Mouse (Mus musculus): ENCODE data around the gene Slc22a1. TPM values are rescaled to one million over a fixed set of nuclear protein-coding genes. Genes with fewer than 3 reads are reported as not detected.

The Slc22a1 gene
- total and polyA plus RNA-seq, 3 experiments: 0.64 to 1.1 (median 0.76) TPM

GRCm38 (mm10) chr17:12721118-12721886 lies 45.7 kb upstream of the Slc22a1 start:
- Histone ChIP-seq H3K4me3 (replicated peaks in 1 of 3; ENCODE audit: low read depth in 2 of 3, low read length in 2 of 3, poor library complexity in 1 of 3) (no peak overlapping the region), H3K79me2 (replicated peaks; ENCODE audit: control insufficient read depth, extremely low read depth, insufficient read depth, poor library complexity, severe bottlenecking) (no peaks in the 10 kb centered on the region)
- in situ Hi-C loops (cut with MboI; ENCODE audit: low pct_ligation_motif_present, low pct_unique_long_range_greater_than_20kb, low sequenced_read_pairs): loop anchor here (5.0 kb wide), 1 partner anchor 86 kb away; no protein-coding TSS in a partner anchor

GRCm38 (mm10) chr17:12718251-12718650 lies 42.6 kb upstream of the Slc22a1 start:
- Histone ChIP-seq H3K36me3 (replicated peaks in 1 of 2; ENCODE audit: control insufficient read depth in 1 of 2, insufficient read depth in 1 of 2, low read length in 1 of 2) (peaks cover 57 to 93% of the 10 kb centered on the region in 2 experiments), H3K27me3 (replicated peaks) (no peaks in the 10 kb centered on the region), H3K4me1 (ENCODE audit: control insufficient read depth in 1 of 2, insufficient read depth in 2 of 2) (no peaks in the 10 kb centered on the region), H3K27ac (ENCODE audit: insufficient read depth, low read depth) (no peak overlapping the region), H3K9ac (ENCODE audit: insufficient read depth, low read depth) (no peak overlapping the region), H3K79me2 (replicated peaks; ENCODE audit: control insufficient read depth, extremely low read depth, insufficient read depth, poor library complexity, severe bottlenecking) (no peaks in the 10 kb centered on the region), H3K4me2 (ENCODE audit: insufficient read depth, low read depth, poor library complexity, severe bottlenecking) (no peak overlapping the region), H3K9me3 (replicated peaks; ENCODE audit: low read length) (no peaks in the 10 kb centered on the region), H3K4me3 (replicated peaks in 1 of 3; ENCODE audit: low read depth in 2 of 3, low read length in 2 of 3, poor library complexity in 1 of 3) (no peak overlapping the region)
- in situ Hi-C loops (cut with MboI; ENCODE audit: low pct_ligation_motif_present, low pct_unique_long_range_greater_than_20kb, low sequenced_read_pairs) (no loop called here), dilution Hi-C loops (cut with MboI; ENCODE audit: extremely low pct_ligation_motif_present, extremely low pct_unique_long_range_greater_than_20kb, low sequenced_read_pairs) (no loop called here)
- no peak for DNase-seq (ENCODE audit: extremely low read depth)
- TF ChIP-seq MXI1 (IDR thresholded peaks at IDR 0.05; ENCODE audit: low read depth, low read length) (no peak), MAFK (IDR thresholded peaks at IDR 0.05; ENCODE audit: insufficient replicate concordance, low read length) (no peak), RAD21 (IDR thresholded peaks at IDR 0.05; ENCODE audit: low read depth, low read length) (no peak), TBP (conservative IDR thresholded peaks at IDR 0.05; ENCODE audit: low read depth, low read length) (no peak), USF2 (conservative IDR thresholded peaks at IDR 0.05; ENCODE audit: low read depth, low read length) (no peak)

More at GRCm38 (mm10) chr17:12721118-12721886, 45.7 kb upstream of the Slc22a1 start:
- TF ChIP-seq ELF1 (IDR thresholded peaks at IDR 0.05; ENCODE audit: low read depth, low read length) (no peak), GABPA (IDR thresholded peaks at IDR 0.05; ENCODE audit: insufficient replicate concordance, low read depth, low read length) (no peak), ZC3H11A (IDR thresholded peaks at IDR 0.05; ENCODE audit: low read depth, low read length) (no peak), ZKSCAN1 (IDR thresholded peaks at IDR 0.05; ENCODE audit: borderline replicate concordance, low read depth, low read length) (no peak), TBP (conservative IDR thresholded peaks at IDR 0.05; ENCODE audit: low read depth, low read length) (no peak), MEF2A (IDR thresholded peaks at IDR 0.05; ENCODE audit: borderline replicate concordance, low read depth, low read length) (no peak), MXI1 (IDR thresholded peaks at IDR 0.05; ENCODE audit: low read depth, low read length) (no peak), ZMIZ1 (IDR thresholded peaks at IDR 0.05; ENCODE audit: low read depth, low read length) (no peak), ZNF384 (IDR thresholded peaks at IDR 0.05; ENCODE audit: low read depth, low read length) (no peak), USF1 (IDR thresholded peaks at IDR 0.05; ENCODE audit: low read depth, low read length) (no peak), CHD2 (IDR thresholded peaks at IDR 0.05; ENCODE audit: low read length) (no peak), MAZ (IDR thresholded peaks at IDR 0.05; ENCODE audit: low read depth, low read length) (no peak), KAT2A (IDR thresholded peaks at IDR 0.05; ENCODE audit: insufficient replicate concordance, low read length) (no peak), CHD1 (IDR thresholded peaks at IDR 0.05; ENCODE audit: low read depth, low read length) (no peak), MYC (IDR thresholded peaks at IDR 0.05; ENCODE audit: low read depth, low read length) (no peak), SIN3A (IDR thresholded peaks at IDR 0.05; ENCODE audit: low read length) (no peak), USF2 (conservative IDR thresholded peaks at IDR 0.05; ENCODE audit: low read depth, low read length) (no peak), RCOR1 (conservative IDR thresholded peaks at IDR 0.05; ENCODE audit: low read depth, low read length) (no peak)
- Histone ChIP-seq H3K9me3 (replicated peaks; ENCODE audit: low read length) (no peaks in the 10 kb centered on the region), H3K27me3 (replicated peaks) (no peaks in the 10 kb centered on the region), H3K4me2 (ENCODE audit: insufficient read depth, low read depth, poor library complexity, severe bottlenecking) (no peak overlapping the region), H3K36me3 (replicated peaks in 1 of 2; ENCODE audit: control insufficient read depth in 1 of 2, insufficient read depth in 1 of 2, low read length in 1 of 2) (peaks cover 48 to 89% of the 10 kb centered on the region in 2 experiments), H3K27ac (ENCODE audit: insufficient read depth, low read depth) (no peak overlapping the region), H3K9ac (ENCODE audit: insufficient read depth, low read depth) (no peak overlapping the region), H3K4me1 (ENCODE audit: control insufficient read depth in 1 of 2, insufficient read depth in 2 of 2) (0 out of 4 replicates have a peak, but pooled peaks cover 0 to 3% of the 10 kb centered on the region in 2 experiments)
- DNase-seq (ENCODE audit: extremely low read depth): no peak
- dilution Hi-C loops (cut with MboI; ENCODE audit: extremely low pct_ligation_motif_present, extremely low pct_unique_long_range_greater_than_20kb, low sequenced_read_pairs): no loop called here

Data from CH12.LX (cell line).